Mouse (Mus musculus) olfactory bulb, adult 2 months (tissue): ENCODE results near the gene Dnmt3a.

Experiments
- CTCF ChIP-seq: fragments of 200-500 bp; IDR thresholded peaks from 2 replicates; pipeline ENCODE4 v1.5.1; 2012; ENCODE audit warnings: low read depth, mild to moderate bottlenecking, low read length, moderate library complexity; ENCODE audit not compliant: insufficient read depth
- POLR2A ChIP-seq: fragments of 200-500 bp; IDR thresholded peaks from 2 replicates; pipeline ENCODE4 v1.6.1; 2012; ENCODE audit warnings: mild to moderate bottlenecking, low read depth, low read length, moderate library complexity; ENCODE audit not compliant: insufficient read depth

DNA sequence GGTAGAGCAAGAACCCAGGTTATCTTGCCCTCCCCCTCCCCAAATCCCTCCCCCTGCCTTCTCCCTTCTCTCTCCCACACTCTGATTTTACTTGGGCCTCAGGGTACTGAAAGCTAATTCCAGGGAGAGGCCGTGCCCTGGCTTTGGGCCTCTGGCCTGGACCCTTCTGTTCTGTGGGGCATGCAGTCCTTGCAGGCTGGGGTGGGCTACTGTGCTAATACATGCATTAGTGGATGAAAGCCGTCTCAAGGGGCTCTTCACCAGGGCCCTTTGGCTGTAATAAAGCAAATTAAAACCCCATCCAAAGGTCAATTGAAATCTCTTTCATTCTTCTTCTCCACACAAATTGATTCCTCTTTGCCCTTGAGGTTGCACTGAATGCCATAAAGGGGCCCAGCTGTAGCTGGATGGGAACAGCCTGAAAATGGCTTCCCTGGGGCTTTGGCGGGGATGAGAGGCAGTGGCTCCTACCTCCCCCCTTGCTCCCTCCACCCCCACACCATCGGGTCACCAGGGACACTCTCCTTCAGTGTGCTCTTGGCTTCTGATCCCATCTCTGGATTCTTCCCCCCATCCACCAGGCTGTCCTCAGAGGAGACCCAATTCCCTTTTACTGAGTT is 138.8 kb downstream of the Dnmt3a start:
- TF ChIP-seq CTCF (no peak), POLR2A (no peak)
